Mouse (Mus musculus) cerebellum, adult 9-11 months (tissue): ENCODE data around the gene Midn.

Experiments used
- DNase-seq: peaks from one replicate; pipeline ENCODE4 v3.0.0; 2022

The Midn gene

GRCm38 (mm10) chr10:80144864-80145838 is 2.9 kb upstream of the Midn start:
- peak; percentile 85 for DNase-seq

DNA sequence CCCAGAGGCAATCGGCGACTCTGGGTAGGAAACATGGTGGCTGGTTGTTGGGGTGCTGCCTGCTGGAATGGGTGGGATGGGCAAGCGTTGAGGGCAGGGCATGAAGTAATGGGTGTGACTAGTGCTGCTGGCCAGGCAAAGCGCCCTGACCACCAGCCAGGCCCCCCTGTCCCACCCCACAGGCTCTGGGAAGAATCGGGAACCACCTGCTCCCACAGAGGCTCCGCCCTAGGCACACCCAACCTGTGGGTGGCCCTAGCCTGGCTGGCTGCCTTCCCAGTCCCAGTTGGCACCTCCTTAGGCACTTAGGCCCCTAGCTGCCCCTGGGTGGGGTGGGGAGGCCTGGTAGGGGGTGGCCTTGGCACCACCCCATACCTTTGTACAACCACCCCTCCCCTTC is 2.2 kb upstream of the Midn start:
- peak; percentile 84 for DNase-seq

DNA sequence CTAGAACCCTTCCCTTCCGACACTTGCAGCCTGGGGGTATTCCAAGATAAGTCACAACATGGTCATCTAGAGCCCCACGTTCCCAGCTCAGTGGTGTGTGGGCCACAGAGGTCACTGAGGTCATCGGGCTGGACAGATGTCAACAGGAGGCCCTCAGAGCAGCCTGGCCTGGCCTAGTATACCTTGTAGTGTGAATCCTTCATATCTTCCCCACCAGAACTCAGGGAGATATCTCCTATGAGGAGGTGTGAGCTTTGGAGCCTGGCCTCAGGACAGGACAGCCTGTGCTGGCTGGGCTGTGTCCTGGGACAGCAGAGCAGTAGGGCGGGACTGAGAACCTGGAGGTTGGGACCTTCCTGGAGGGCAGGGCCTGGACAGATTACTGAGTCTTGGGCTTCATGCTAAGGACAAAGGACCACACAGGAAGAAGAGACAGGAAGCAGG is 1.5 kb upstream of the Midn start:
- DNase-seq, result peak; percentile 77

GRCm38 (mm10) chr10:80147146-80147718 is 840 bp upstream of the Midn start:
- peak; percentile 71 for DNase-seq

DNA sequence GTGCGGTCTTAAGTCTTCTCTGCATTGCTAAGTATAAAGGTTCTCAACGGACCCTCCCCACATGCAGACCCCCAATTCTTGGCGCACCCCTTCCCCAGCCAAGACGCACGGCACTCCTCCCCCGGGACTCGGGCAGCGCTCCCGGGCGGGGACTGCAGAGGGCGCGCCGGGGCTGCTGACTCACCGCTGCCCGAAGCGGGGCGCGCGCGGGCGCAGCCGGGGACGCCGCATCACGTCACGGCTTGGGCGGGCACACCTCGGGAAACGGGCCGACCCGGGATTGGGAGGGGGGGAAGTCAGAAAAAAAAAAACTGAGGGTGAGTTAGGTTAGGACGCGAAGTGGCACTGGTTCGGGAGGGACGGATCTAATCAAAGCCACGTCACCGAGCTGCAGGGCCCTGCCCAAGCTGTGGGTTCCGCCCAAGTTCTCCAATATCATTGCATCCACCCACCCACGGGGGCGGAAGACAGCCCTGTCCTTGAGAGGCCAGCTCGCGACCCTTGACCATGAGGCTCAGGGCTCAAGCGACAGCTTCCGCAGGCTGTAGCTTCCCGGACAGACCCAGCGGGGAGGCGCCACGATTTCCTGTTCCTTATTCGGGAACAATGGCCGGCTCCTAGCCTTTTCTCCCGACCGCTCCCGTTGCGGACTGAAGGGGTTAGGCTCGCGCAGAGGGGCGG is 678 bp downstream of the Midn start:
- peak; percentile 96 for DNase-seq

GRCm38 (mm10) chr10:80149291-80150225 is 1.5 kb downstream of the Midn start:
- DNase-seq, result peak; percentile 99

GRCm38 (mm10) chr10:80150226-80151210 is 2.4 kb downstream of the Midn start:
- DNase-seq, result peak; percentile 86

- DNase-seq, result peak; percentile 81
Measured at GRCm38 (mm10) chr10:80151211-80152034, 3.4 kb downstream of the Midn start.

DNA sequence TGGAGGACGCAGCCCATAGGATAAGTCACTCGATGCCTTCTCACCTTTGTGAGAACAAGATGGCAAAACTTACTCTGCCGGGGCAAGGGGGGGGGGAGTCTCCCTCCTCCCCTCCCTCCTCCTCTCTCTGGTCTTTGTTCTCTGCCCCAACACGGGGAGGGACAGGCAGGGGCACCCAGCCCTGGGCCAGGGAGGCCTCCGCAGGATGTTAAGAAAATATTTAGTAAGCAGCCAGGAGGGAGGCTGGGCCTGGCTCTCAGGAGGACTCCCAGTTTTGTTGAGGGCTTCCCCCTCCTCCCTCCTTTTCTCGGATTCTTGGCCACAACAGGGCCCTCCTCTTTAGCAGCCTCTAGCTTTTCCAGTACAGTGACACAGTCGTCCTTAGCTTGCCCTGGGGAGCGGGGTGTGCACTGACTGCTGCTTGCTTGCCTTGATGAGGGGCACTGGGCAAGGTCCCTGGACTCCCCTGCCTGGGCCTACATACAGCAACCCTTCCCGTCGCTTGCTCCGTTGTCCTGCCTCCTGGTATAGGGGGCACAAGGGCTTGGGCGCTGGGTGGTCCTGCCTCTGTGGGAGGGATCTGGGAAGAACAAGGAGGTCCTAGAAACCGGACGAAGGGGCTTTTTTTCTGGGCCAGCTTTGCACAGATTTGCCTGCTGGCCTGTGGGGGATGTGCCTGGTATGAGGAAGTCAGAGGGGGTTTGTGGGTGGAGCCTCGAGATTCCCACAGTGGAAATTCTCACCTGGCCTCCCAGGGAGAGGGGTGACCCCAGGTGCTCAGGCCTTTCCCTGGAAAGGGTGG is 4.2 kb downstream of the Midn start:
- DNase-seq, result peak; percentile 72

DNA sequence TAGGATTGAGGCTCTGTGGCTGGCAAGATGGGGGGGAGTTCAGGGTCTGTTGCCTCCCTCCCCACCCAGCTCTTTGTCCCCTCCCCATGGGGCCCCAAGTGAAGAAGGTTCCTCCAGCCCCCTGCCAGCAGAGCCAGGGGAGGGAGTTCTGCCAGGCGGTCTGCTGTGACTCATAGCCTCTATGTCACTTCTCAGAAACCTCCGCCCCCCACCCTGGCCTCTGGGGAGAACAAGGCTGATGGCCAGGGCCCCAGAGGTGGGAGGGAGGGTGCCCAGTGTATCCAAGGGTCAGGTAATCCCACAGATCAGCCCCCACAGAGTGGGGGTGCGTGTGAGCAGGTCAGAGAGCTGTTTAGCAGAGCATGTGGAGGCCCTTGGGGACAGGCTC is 4.8 kb downstream of the Midn start:
- DNase-seq, result peak; percentile 75

DNA sequence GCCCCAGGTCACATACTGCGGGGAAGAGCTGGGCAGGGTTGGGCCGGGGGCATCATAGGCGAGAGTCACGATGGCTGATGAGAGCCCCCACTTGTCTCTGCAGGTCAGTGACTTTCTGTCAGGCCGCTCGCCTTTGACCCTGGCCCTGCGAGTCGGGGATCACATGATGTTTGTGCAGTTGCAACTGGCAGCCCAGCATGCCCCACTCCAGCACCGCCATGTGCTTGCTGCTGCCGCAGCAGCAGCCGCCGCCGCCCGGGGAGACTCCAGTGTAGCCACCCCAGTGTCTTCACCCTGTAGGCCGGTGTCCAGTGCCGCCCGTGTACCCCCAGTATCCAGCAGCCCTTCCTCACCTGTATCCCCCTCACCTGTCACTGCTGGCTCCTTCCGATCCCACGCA is 5.6 kb downstream of the Midn start:
- no peak for DNase-seq

- no peak for DNase-seq
Measured at GRCm38 (mm10) chr10:80154384-80154783, 6.3 kb downstream of the Midn start.

DNA sequence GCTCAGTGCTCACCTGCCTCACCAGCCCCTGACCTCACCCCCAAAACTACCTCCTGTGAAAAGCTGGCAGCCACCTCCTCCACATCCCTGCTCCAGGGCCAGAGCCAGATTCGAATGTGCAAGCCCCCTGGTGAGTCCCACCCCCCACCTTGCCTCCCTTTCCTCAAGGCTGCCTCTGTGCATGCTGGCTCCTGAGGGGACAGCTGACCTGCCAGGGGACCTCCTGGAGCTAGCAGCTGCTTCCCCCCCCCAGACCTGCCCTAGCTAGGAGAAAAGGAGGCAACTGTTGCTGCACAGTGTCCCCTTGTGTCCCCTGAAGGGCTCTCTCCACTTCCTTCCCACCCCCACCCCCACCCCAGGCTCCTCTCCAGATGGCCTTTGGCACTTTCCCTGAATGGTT is 7.2 kb downstream of the Midn start:
- no peak for DNase-seq

- no peak for DNase-seq
Measured at GRCm38 (mm10) chr10:80156002-80156751, 8.1 kb downstream of the Midn start.

- no peak for DNase-seq
Measured at GRCm38 (mm10) chr10:80156752-80157053, 8.6 kb downstream of the Midn start.

GRCm38 (mm10) chr10:80157141-80157929 is 9.3 kb downstream of the Midn start:
- no peak for DNase-seq

GRCm38 (mm10) chr10:80158307-80158986 is 10.4 kb downstream of the Midn start:
- peak; percentile 73 for DNase-seq
